10 mouse cellular contexts compared by ENCODE assay signal in genomic region chr19:61199836-61200235, GRCm38 (mm10). TPM values are rescaled to one million over a fixed set of nuclear protein-coding genes. Genes with fewer than 3 reads are reported as not detected.
DNase-seq lines count a peak whose midpoint lies in the region; ATAC-seq and TF ChIP-seq lines count a peak whose summit lies in the region.
"Had no signal": no experiment of that assay in that cellular context is flagged by ENCODE, and none has a peak within 500 bp of the region (broad histone marks: within the 10 kb centered on the region; RNA-seq: fewer than 3 reads in every experiment).

No protein-coding gene starts in this region.

- TF ChIP-seq CTCF in stomach, postnatal 0 days (IDR thresholded peaks at IDR 0.05; ENCODE audit: low read depth) = no peak

- no peaks in the 10 kb centered on the region for H3K4me1 ChIP-seq in heart, embryonic 10.5 days
- H3K4me1 ChIP-seq in stomach, postnatal 0 days (replicated peaks; ENCODE audit: control insufficient read depth, insufficient read depth) = no peaks in the 10 kb centered on the region
- H3K4me1 ChIP-seq: hindbrain, embryonic 15.5 days; neural tube, embryonic 13.5 days had no signal

- ATAC-seq in stomach, postnatal 0 days (ENCODE audit: low FRiP score, low TSS enrichment) = no peak
- ATAC-seq in granulocyte monocyte progenitor cell, adult 5-6 weeks (replicated peaks; ENCODE audit: poor library complexity, severe bottlenecking) = no peak

- no peak overlapping the region for H3K4me2 ChIP-seq in stomach, postnatal 0 days (replicated peaks; ENCODE audit: low read depth)
- H3K4me2 ChIP-seq: hindbrain, embryonic 15.5 days; neural tube, embryonic 13.5 days had no signal

- no peaks in the 10 kb centered on the region for H3K9me3 ChIP-seq in heart, embryonic 10.5 days
- no peaks in the 10 kb centered on the region for H3K9me3 ChIP-seq in stomach, postnatal 0 days (ENCODE audit: control insufficient read depth, low read length)
- H3K9me3 ChIP-seq: hindbrain, embryonic 15.5 days; neural tube, embryonic 13.5 days had no signal

- no peak overlapping the region for H3K4me3 ChIP-seq in heart, embryonic 10.5 days
- H3K4me3 ChIP-seq in stomach, postnatal 0 days (ENCODE audit: low read depth, low read length) = no peak overlapping the region
- H3K4me3 ChIP-seq: hindbrain, embryonic 15.5 days; neural tube, embryonic 13.5 days had no signal

- H3K9ac ChIP-seq in stomach, postnatal 0 days (ENCODE audit: low read length) = no peak overlapping the region
- H3K9ac ChIP-seq: hindbrain, embryonic 15.5 days; neural tube, embryonic 13.5 days had no signal

- TF ChIP-seq EP300 in stomach, postnatal 0 days (optimal IDR thresholded peaks at IDR 0.05) = no peak

- H3K27me3 ChIP-seq in heart, embryonic 10.5 days (ENCODE audit: insufficient read depth, poor library complexity, severe bottlenecking) = no peaks in the 10 kb centered on the region
- no peaks in the 10 kb centered on the region for H3K27me3 ChIP-seq in stomach, postnatal 0 days (ENCODE audit: control insufficient read depth, insufficient read depth, low read length)
- H3K27me3 ChIP-seq: hindbrain, embryonic 15.5 days; neural tube, embryonic 13.5 days had no signal

- 19% methylated on average over 10 of the region's 10 CpGs for WGBS in heart, embryonic 10.5 days
- WGBS in stomach, postnatal 0 days = 11% methylated on average over 10 of the region's 10 CpGs

- H3K36me3 ChIP-seq in heart, embryonic 10.5 days = no peaks in the 10 kb centered on the region
- H3K36me3 ChIP-seq in stomach, postnatal 0 days (ENCODE audit: control insufficient read depth, insufficient read depth, low read length) = no peaks in the 10 kb centered on the region
- H3K36me3 ChIP-seq: hindbrain, embryonic 15.5 days; neural tube, embryonic 13.5 days had no signal

- no peak overlapping the region for H3K27ac ChIP-seq in heart, embryonic 10.5 days
- no peak overlapping the region for H3K27ac ChIP-seq in stomach, postnatal 0 days (replicated peaks)
- H3K27ac ChIP-seq: hindbrain, embryonic 15.5 days; neural tube, embryonic 13.5 days had no signal

- DNase-seq in heart, adult 8-10 months (ENCODE audit: low spot score) = peak; percentile 42
- no peak for DNase-seq in heart, embryonic 10.5 days (ENCODE audit: low spot score)
- DNase-seq in right cerebral cortex, adult 2 months (ENCODE audit: low spot score in 2 of 2) = peak; percentile 7 to 36
- no peak for DNase-seq in right cerebral cortex, postnatal 14 days
- DNase-seq in adrenal gland, postnatal 36 days = peak; percentile 18 to 20
- DNase-seq in kidney, postnatal 4 days = peak; percentile 39 to 58
- DNase-seq in stomach, postnatal 0 days (ENCODE audit: low spot score) = peak; percentile 36

RNA-seq across cellular contexts. Expression of gene Gm6020, which starts 16.1 kb away (rescaled TPM):
- not detected for total RNA-seq in heart, adult 8-10 months (2022)
- not detected in 2 replicates for polyA plus RNA-seq in heart, embryonic 10.5 days (2016; fragmentation: Nextera tagmentation; extraction: Ambion mirVana)
- not detected for total RNA-seq in adrenal gland, postnatal 36 days (2021)
- polyA plus RNA-seq in stomach, postnatal 0 days (2015; fragmentation: Nextera tagmentation; extraction: Ambion mirVana) = not detected in 2 replicates
- not detected in 2 replicates for total RNA-seq in granulocyte monocyte progenitor cell, adult 5-6 weeks (2014; fragmentation: Nextera tagmentation)
- total RNA-seq in granulocyte monocyte progenitor cell, adult 5-6 weeks (2017) = not detected in 2 replicates
- polyA plus RNA-seq: hindbrain, embryonic 15.5 days; neural tube, embryonic 13.5 days had no signal

RNA-seq across cellular contexts. Expression of gene Gm7102, which starts 23.7 kb away (rescaled TPM):
- not detected for total RNA-seq in heart, adult 8-10 months (2022)
- 0.09 and 0.10 TPM in 2 replicates for polyA plus RNA-seq in heart, embryonic 10.5 days (2016; fragmentation: Nextera tagmentation; extraction: Ambion mirVana)
- not detected for total RNA-seq in adrenal gland, postnatal 36 days (2021)
- polyA plus RNA-seq in stomach, postnatal 0 days (2015; fragmentation: Nextera tagmentation; extraction: Ambion mirVana) = 0.07 and 0.13 TPM in 2 replicates
- not detected in 2 replicates for total RNA-seq in granulocyte monocyte progenitor cell, adult 5-6 weeks (2014; fragmentation: Nextera tagmentation)
- 1.0 and 1.1 TPM in 2 replicates for total RNA-seq in granulocyte monocyte progenitor cell, adult 5-6 weeks (2017)
- polyA plus RNA-seq: hindbrain, embryonic 15.5 days had no signal

RNA-seq across cellular contexts. Expression of gene Csf2ra, which starts 28.4 kb away (rescaled TPM):
- 10 to 100 TPM in 1 of 4 experiments, 1 to 10 TPM in 3; 3.8 to 11.6 (median 6.2) TPM for total RNA-seq in heart, adult 8-10 months (2022)
- polyA plus RNA-seq in heart, embryonic 10.5 days (2016; fragmentation: Nextera tagmentation; extraction: Ambion mirVana) = 27.9 and 28.1 TPM in 2 replicates
- 10 to 100 TPM; 21.2 to 38.3 TPM for total RNA-seq in adrenal gland, postnatal 36 days (2021)
- 8.4 and 9.0 TPM in 2 replicates for polyA plus RNA-seq in stomach, postnatal 0 days (2015; fragmentation: Nextera tagmentation; extraction: Ambion mirVana)
- 132 and 140 TPM in 2 replicates for total RNA-seq in granulocyte monocyte progenitor cell, adult 5-6 weeks (2014; fragmentation: Nextera tagmentation)
- 36.1 and 42.1 TPM in 2 replicates for total RNA-seq in granulocyte monocyte progenitor cell, adult 5-6 weeks (2017)

RNA-seq across cellular contexts. Expression of gene Zfp950, which starts 59.2 kb away (rescaled TPM):
- 10 to 100 TPM in 2 of 4 experiments, 1 to 10 TPM in 2; 5.4 to 15.5 (median 9.2) TPM for total RNA-seq in heart, adult 8-10 months (2022)
- 21.8 and 26.0 TPM in 2 replicates for polyA plus RNA-seq in heart, embryonic 10.5 days (2016; fragmentation: Nextera tagmentation; extraction: Ambion mirVana)
- 10 to 100 TPM; 40.2 to 41.2 TPM for total RNA-seq in adrenal gland, postnatal 36 days (2021)
- polyA plus RNA-seq in stomach, postnatal 0 days (2015; fragmentation: Nextera tagmentation; extraction: Ambion mirVana) = 14.6 and 16.0 TPM in 2 replicates
- total RNA-seq in granulocyte monocyte progenitor cell, adult 5-6 weeks (2014; fragmentation: Nextera tagmentation) = 41.2 and 53.4 TPM in 2 replicates
- total RNA-seq in granulocyte monocyte progenitor cell, adult 5-6 weeks (2017) = 23.1 and 61.2 TPM in 2 replicates

Comparison
In these comparisons a context has a peak if more than half of its experiments do, and no peak if none do; other contexts are left out.
1. DNase-seq: peak in heart, adult 8-10 months (single experiment), right cerebral cortex, adult 2 months (2 of 2), adrenal gland, postnatal 36 days (2 of 2), kidney, postnatal 4 days (2 of 2) and stomach, postnatal 0 days (single experiment); none in heart, embryonic 10.5 days (single experiment) and right cerebral cortex, postnatal 14 days (single experiment).